Mouse (Mus musculus): Measurements from ENCODE around the gene Vmn1r179. TPM values are rescaled to one million over a fixed set of nuclear protein-coding genes. Genes with fewer than 3 reads are reported as not detected.
"Not testable (repeated sequence)": the region's sequence is repeated elsewhere in the genome, so short reads cannot be mapped to it uniquely, and the experiment has no call there.

Gene Vmn1r179
- not detected in 2 replicates for polyA plus RNA-seq (2015; fragmentation: Nextera tagmentation; extraction: Ambion mirVana)

- Histone ChIP-seq H3K4me2 (replicated peaks; ENCODE audit: low read depth, low read length) (no peak within 1 kb of the TSS), H3K9me3 (ENCODE audit: low read length) (no peaks in the 10 kb centered on the region), H3K9ac (replicated peaks; ENCODE audit: low read depth) (no peak within 1 kb of the TSS), H3K36me3 (ENCODE audit: insufficient read depth, low read length) (no peaks in the 10 kb centered on the region), H3K27me3 (replicated peaks; ENCODE audit: insufficient read depth, low read length) (no peaks in the 10 kb centered on the region), H3K4me3 (ENCODE audit: low read depth, low read length) (no peak within 1 kb of the TSS), H3K27ac (ENCODE audit: low read length) (no peak within 1 kb of the TSS), H3K4me1 (ENCODE audit: insufficient read depth, low read depth, low read length) (no peaks in the 10 kb centered on the region)
- no peak for DNase-seq (ENCODE audit: low spot score)
- ATAC-seq, result no peak
- TF ChIP-seq CTCF (IDR thresholded peaks at IDR 0.05), result no peak
- TF ChIP-seq EP300 (IDR thresholded peaks at IDR 0.05), result no peak
- 31% methylated on average over 2 of the region's 2 CpGs for WGBS
These were observed at the start of gene Vmn1r179 for GRCm38 (mm10) chr7:23926678-23927077. TSS of gene Vmn1r179 (plus strand) at chr7:23926978.

DNA sequence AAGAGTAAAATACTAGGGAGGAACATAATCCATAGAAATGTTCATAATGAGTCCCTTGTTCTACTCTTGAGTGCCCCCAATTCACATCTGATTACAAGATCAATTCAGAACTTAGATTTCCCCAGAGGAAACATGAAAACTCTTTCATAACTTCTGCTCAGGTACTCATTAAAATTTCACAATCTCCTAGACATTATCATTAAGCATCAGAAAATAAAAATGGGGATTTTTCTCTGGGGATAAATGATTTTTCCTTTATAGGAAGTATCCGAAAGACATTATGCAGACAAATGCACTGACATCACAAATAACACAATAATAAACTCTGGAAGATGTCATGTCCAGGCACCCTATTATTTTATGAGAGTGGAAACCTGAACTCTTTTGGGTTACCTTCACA lies 35.1 kb upstream of the Vmn1r179 start, which contains the start of gene Vmn1r178:
TSS of gene Vmn1r178 (plus strand) at position 301 of the 400 bp plus-strand sequence.
- H3K4me1 ChIP-seq (ENCODE audit: insufficient read depth, low read depth, low read length), result no peaks in the 10 kb centered on the region
- H3K9ac ChIP-seq (replicated peaks; ENCODE audit: low read depth), result no peak within 1 kb of the TSS
- no peak for ATAC-seq
- 71% methylated on average over 1 of the region's 1 CpGs for WGBS
- H3K9me3 ChIP-seq (ENCODE audit: low read length), result no peaks in the 10 kb centered on the region
- no peak within 1 kb of the TSS for H3K27ac ChIP-seq (ENCODE audit: low read length)
- H3K4me2 ChIP-seq (replicated peaks; ENCODE audit: low read depth, low read length), result no peak within 1 kb of the TSS
- TF ChIP-seq CTCF (IDR thresholded peaks at IDR 0.05) (no peak), EP300 (IDR thresholded peaks at IDR 0.05) (no peak)
- DNase-seq (ENCODE audit: low spot score), result no peak
- H3K36me3 ChIP-seq (ENCODE audit: insufficient read depth, low read length), result no peaks in the 10 kb centered on the region
- H3K27me3 ChIP-seq (replicated peaks; ENCODE audit: insufficient read depth, low read length), result no peaks in the 10 kb centered on the region
- H3K4me3 ChIP-seq (ENCODE audit: low read depth, low read length), result no peak within 1 kb of the TSS

DNA sequence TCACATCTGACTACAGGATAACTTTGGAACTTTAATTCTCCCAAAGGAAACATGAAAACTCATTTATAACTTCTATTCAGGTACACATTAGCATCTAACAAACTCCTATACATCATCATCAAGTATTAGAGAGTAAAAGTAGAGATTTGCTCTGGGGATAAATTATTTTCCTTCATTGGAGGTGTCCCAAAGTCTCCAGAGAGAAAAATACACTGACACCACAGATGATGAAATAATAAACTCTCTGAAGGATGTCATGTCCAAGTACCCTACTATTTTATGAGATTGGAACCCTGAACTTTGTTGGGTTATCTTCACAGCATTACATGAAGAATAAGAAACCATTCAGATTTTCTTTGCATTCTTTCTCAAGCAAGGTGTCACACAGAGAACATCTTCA lies 23.6 kb downstream of the Vmn1r179 start, which contains the start of gene Vmn1r180:
TSS of gene Vmn1r180 (plus strand) at position 301 of the 400 bp plus-strand sequence.
- DNase-seq (ENCODE audit: low spot score), result no peak
- Histone ChIP-seq H3K4me2 (replicated peaks; ENCODE audit: low read depth, low read length) (no peak within 1 kb of the TSS), H3K27me3 (replicated peaks; ENCODE audit: insufficient read depth, low read length) (no peaks in the 10 kb centered on the region), H3K9me3 (ENCODE audit: low read length) (no peaks in the 10 kb centered on the region), H3K4me3 (ENCODE audit: low read depth, low read length) (no peak within 1 kb of the TSS), H3K9ac (replicated peaks; ENCODE audit: low read depth) (no peak within 1 kb of the TSS), H3K27ac (ENCODE audit: low read length) (no peak within 1 kb of the TSS), H3K4me1 (ENCODE audit: insufficient read depth, low read depth, low read length) (no peaks in the 10 kb centered on the region), H3K36me3 (ENCODE audit: insufficient read depth, low read length) (no peaks in the 10 kb centered on the region)
- no peak for ATAC-seq
- TF ChIP-seq EP300 (IDR thresholded peaks at IDR 0.05) (no peak), CTCF (IDR thresholded peaks at IDR 0.05) (no peak)

DNA sequence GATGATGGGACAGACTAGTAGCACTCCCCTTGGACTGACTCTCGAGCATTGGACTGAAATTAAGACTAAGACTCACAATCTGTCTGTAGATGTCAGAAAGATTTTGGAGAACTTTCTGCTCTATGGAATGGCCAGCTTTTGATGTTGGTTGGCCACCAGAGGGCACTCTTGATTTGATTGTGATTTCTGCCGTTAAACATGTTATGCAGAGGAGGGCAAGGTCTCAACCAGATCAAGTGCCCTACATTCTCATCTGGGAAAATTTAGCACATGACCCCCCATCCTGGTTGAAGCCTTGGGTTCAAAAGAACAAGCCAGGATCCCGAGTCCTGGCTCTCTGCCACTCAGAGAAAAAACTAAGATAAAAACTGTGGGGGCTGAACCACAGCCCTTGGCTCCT lies 41.3 kb downstream of the Vmn1r179 start:
- not testable (repeated sequence) for ATAC-seq; DNase-seq (ENCODE audit: low spot score); H3K27ac ChIP-seq (ENCODE audit: low read length); H3K4me2 ChIP-seq (replicated peaks; ENCODE audit: low read depth, low read length); H3K9me3 ChIP-seq (ENCODE audit: low read length); H3K27me3 ChIP-seq (replicated peaks; ENCODE audit: insufficient read depth, low read length); H3K36me3 ChIP-seq (ENCODE audit: insufficient read depth, low read length); H3K4me3 ChIP-seq (ENCODE audit: low read depth, low read length); H3K9ac ChIP-seq (replicated peaks; ENCODE audit: low read depth); H3K4me1 ChIP-seq (ENCODE audit: insufficient read depth, low read depth, low read length)
- TF ChIP-seq CTCF (IDR thresholded peaks at IDR 0.05), result peak; percentile 33
- 40% methylated on average over 3 of the region's 3 CpGs for WGBS

GRCm38 (mm10) chr7:23974315-23974714 lies 47.5 kb downstream of the Vmn1r179 start, which contains the start of gene Vmn1r181:
TSS of gene Vmn1r181 (plus strand) at chr7:23974615.
- H3K9ac ChIP-seq (replicated peaks; ENCODE audit: low read depth); H3K27ac ChIP-seq (ENCODE audit: low read length); H3K4me2 ChIP-seq (replicated peaks; ENCODE audit: low read depth, low read length); H3K4me3 ChIP-seq (ENCODE audit: low read depth, low read length); H3K9me3 ChIP-seq (ENCODE audit: low read length); H3K36me3 ChIP-seq (ENCODE audit: insufficient read depth, low read length); H3K4me1 ChIP-seq (ENCODE audit: insufficient read depth, low read depth, low read length); DNase-seq (ENCODE audit: low spot score); H3K27me3 ChIP-seq (replicated peaks; ENCODE audit: insufficient read depth, low read length); ATAC-seq: not testable (repeated sequence)
- 69% methylated on average over 8 of the region's 9 CpGs for WGBS

Other genes starting within 250 kb of the Vmn1r179 start
- not detected in 2 replicates for gene Vmn1r173, start 226.3 kb upstream of the Vmn1r179 start, polyA plus RNA-seq (2015; fragmentation: Nextera tagmentation; extraction: Ambion mirVana)
- not detected in 2 replicates for gene Vmn1r174, start 174.7 kb upstream of the Vmn1r179 start, polyA plus RNA-seq (2015; fragmentation: Nextera tagmentation; extraction: Ambion mirVana)
- not detected in 2 replicates for gene Vmn1r175, start 116.3 kb upstream of the Vmn1r179 start, polyA plus RNA-seq (2015; fragmentation: Nextera tagmentation; extraction: Ambion mirVana)
- not detected in 2 replicates for gene Vmn1r176, start 89.6 kb upstream of the Vmn1r179 start, polyA plus RNA-seq (2015; fragmentation: Nextera tagmentation; extraction: Ambion mirVana)
- gene Vmn1r177, start 60.5 kb upstream of the Vmn1r179 start, polyA plus RNA-seq (2015; fragmentation: Nextera tagmentation; extraction: Ambion mirVana), result not detected in 2 replicates
- not detected in 2 replicates for gene Vmn1r178, start 35.0 kb upstream of the Vmn1r179 start, polyA plus RNA-seq (2015; fragmentation: Nextera tagmentation; extraction: Ambion mirVana)
- gene Vmn1r180, start 23.7 kb downstream of the Vmn1r179 start, polyA plus RNA-seq (2015; fragmentation: Nextera tagmentation; extraction: Ambion mirVana), result not detected in 2 replicates
- not detected in 2 replicates for gene Vmn1r181, start 47.6 kb downstream of the Vmn1r179 start, polyA plus RNA-seq (2015; fragmentation: Nextera tagmentation; extraction: Ambion mirVana)
- gene V1rd19, start 74.7 kb downstream of the Vmn1r179 start, polyA plus RNA-seq (2015; fragmentation: Nextera tagmentation; extraction: Ambion mirVana), result not detected in 2 replicates
- gene Vmn1r183, start 126.3 kb downstream of the Vmn1r179 start, polyA plus RNA-seq (2015; fragmentation: Nextera tagmentation; extraction: Ambion mirVana), result not detected in 2 replicates
- gene Zfp180, start 154.9 kb downstream of the Vmn1r179 start, polyA plus RNA-seq (2015; fragmentation: Nextera tagmentation; extraction: Ambion mirVana), result 10.4 and 10.5 TPM in 2 replicates
- 3.3 and 4.3 TPM in 2 replicates for gene Zfp112, start 185.3 kb downstream of the Vmn1r179 start, polyA plus RNA-seq (2015; fragmentation: Nextera tagmentation; extraction: Ambion mirVana)
- gene Zfp235, start 207.2 kb downstream of the Vmn1r179 start, polyA plus RNA-seq (2015; fragmentation: Nextera tagmentation; extraction: Ambion mirVana), result 10.2 and 11.5 TPM in 2 replicates
- 0.90 and 1.1 TPM in 2 replicates for gene Zfp114, start 248.1 kb downstream of the Vmn1r179 start, polyA plus RNA-seq (2015; fragmentation: Nextera tagmentation; extraction: Ambion mirVana)